Mouse (Mus musculus) stomach, postnatal 0 days (tissue): ENCODE data around the gene Cdk4.

Experiments used
- CTCF ChIP-seq: IDR thresholded peaks from 2 replicates; pipeline ENCODE4 v1.5.1; 2016; ENCODE audit warnings: antibody characterized with exemption, low read depth, mild to moderate bottlenecking, moderate library complexity
- EP300 ChIP-seq: optimal IDR thresholded peaks from 2 replicates; pipeline ENCODE3; 2016; ENCODE audit warnings: antibody characterized with exemption

GRCm38 (mm10) chr10:127061513-127061912, 1.8 kb upstream of the Cdk4 start:
- TF ChIP-seq CTCF (no peak), EP300 (no peak)
